Mouse (Mus musculus) mouse embryonic stem cell (cell line): ENCODE results near the gene Mfap3l.

Experiments
- in situ Hi-C, 2 experiments: fragments of 300-500 bp; cut with MboI; formaldehyde crosslinking; loops; 1 replicate in 1 of 2; 3 replicates in 1 of 2; pipeline ENCODE4 v1.14.3; 2019 to 2020; ENCODE audit warnings: low sequenced_read_pairs in 2 of 2, low pct_unique_long_range_greater_than_20kb in 1 of 2, mixed read lengths in 1 of 2; ENCODE audit not compliant: unreplicated experiment in 1 of 2

The Mfap3l gene

DNA sequence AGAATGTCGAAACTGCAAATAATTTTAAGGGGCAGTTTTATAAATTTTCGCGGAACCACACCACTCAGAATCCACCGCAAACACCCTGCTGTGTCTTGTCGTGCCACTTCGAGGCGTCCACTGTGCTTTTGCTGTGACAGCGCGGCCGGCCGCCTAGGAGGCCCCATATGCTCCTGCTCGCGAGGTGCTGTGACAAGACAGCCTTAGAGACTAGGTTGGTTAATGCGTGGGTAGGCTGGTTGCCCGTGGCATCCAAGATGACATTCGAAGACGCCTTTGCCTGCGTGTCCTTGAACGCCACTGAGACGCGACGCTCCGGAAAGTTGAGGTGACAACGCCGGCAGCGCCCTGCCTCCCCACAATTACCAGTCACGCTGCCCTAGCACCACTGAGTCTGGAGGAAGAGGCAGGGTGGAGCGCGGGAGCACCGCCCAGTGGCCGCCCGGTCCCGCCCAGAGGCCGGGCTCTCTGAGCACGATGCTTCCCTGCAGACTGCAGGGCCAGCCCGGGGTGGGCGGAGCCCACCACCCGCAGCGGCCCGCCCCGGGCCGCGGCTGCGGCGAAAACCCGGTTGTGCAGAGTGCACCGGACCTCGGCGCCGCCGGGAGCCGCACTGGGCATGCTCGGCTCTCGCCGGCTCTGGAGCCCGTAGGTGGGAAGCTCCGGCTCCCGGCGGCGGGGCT, at the start of gene Mfap3l:
Gene Mfap3l, plus strand, starts transcription at position 578 of the 683 bp plus-strand sequence.
- in situ Hi-C loops = loop anchor here in 1 of 2 experiments (5.0 kb wide), 1 partner anchor 235 kb away; no protein-coding TSS in a partner anchor

- in situ Hi-C loops = no loop called here
These were observed 49.3 kb upstream of the Mfap3l start for GRCm38 (mm10) chr8:60583369-60583768.

DNA sequence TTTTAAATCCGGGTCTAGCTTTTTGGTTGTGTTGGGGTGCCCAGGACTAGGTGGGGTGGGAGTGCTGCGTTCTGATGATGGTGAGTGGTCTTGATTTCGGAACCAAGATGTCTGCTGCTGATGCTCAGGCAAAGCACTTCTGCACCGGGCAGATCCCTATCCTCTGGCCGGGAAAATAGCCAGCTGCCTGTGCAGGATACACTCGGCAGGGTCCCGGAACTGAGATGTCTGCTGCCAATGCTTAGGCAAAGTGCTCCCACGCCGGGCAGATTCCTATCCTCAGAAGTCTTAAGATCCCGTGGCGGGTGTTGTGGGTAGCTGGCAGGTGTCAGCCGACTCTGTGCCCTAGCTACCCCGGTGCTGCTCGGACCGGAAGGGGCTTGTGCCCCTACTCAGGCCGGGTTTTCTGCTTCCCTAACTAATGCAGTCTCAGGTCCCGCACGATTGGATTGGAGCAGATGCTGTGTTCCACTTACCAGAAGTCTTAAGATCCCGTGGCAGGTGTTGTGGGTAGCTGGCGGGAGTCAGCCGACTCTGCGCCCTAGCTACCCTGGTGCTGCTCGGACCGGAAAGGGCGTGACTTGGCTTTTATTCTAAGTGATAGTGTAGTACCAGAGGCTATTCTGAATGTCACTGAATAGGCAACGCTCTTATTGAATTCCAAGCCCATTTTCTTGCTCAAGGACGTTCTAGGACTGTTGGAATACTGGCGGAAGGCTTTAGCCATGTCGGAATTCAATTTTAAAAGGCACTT, 41.1 kb upstream of the Mfap3l start:
- in situ Hi-C loops = loop anchor here (10.0 kb wide), 1 partner anchor 87 kb away; the partner anchor contains the start of genes Aadat (in 2 of the 2) and Gm10283 (in 2 of the 2)

GRCm38 (mm10) chr8:60594761-60595160, 37.9 kb upstream of the Mfap3l start:
- in situ Hi-C loops = loop anchor here (10.0 kb wide), 1 partner anchor 90 kb away; the partner anchor contains the start of genes Aadat (in 2 of the 2) and Gm10283 (in 2 of the 2)

GRCm38 (mm10) chr8:60611580-60612111, 21.0 kb upstream of the Mfap3l start:
- in situ Hi-C loops = loop anchor here in 1 of 2 experiments (10.0 kb wide), 1 partner anchor 253 kb away; no protein-coding TSS in a partner anchor

DNA sequence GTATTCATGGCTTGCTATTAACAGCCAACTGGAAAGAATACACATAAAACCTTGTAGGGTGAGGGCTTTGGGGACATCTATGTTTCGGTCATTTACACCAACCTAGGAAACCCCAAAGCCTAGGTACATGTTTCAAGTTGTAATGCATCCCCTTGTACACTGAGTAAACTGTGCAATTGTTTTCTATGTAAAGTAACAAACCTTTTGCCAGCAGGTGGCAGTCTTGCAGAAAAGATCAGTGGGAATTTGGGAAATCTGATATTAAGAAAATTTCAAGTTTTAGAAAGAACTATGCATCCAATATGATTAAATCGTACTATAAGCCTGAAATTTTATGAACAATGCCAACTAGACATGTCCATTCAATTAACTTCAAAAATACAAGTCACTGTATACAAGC, 15.7 kb upstream of the Mfap3l start:
- in situ Hi-C loops = loop anchor here in 1 of 2 experiments (10.0 kb wide), 1 partner anchor 248 kb away; no protein-coding TSS in a partner anchor

- in situ Hi-C loops = no loop called here
These were observed 11.1 kb upstream of the Mfap3l start for GRCm38 (mm10) chr8:60621561-60621960.

- in situ Hi-C loops = no loop called here
These were observed 10.6 kb upstream of the Mfap3l start for GRCm38 (mm10) chr8:60622056-60622455.

DNA sequence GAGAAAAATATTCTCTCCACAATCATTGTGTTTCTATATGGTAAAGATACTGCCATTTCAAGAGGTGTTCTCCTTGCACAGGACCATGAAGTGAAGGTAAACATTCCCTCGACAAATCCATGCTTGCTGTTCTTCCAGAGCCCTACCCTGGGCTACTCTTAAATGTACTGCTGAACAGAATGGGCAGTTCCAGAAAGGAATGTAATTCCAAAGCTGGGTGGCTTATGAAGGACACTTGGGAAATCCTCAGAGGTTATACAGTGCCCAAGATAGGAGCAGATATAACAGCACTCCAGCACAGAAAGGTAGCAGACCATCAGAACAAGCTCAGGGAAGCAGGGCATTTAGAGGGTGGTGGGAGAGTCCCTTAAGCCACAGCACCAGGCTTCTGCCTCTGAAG, 9.2 kb upstream of the Mfap3l start:
- in situ Hi-C loops = no loop called here

DNA sequence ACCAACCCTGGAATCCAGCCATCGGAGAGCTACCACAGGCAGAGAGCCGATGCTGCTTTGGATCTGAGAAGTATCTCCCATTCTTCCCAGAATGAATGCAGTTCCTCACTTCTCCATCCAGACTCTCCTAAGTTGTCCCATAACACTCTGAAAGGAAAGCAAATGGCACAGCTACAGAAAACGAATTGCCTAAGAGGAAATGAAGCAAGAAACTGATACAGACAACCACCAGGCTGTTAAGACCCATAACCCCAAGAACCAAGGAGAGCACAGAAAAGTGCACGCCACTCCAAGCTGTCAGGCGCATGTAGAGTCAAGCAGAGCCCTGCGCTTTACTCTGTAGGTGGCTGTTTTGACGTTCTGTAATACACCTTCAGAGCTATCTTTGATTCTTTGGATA, 7.9 kb upstream of the Mfap3l start:
- in situ Hi-C loops = no loop called here

DNA sequence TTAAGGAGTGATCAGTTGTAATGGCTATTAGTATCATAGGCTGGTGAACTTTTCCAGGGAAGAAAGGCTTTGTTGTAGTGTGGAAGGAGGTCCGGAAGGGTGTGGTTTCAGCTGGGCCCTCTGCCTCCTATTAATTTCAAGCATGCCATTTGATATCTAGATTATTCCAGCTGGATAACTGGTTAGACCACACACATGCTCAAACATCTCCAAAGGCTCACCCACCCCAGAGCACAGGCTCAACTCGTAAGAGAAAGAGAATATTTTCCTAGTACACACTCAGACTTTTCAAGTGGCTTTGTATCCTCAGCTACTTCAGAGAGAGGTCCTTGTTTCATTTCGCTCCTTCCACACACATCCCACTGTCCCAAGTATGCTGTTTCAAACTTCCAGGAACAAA, 4.7 kb upstream of the Mfap3l start:
- in situ Hi-C loops = no loop called here

GRCm38 (mm10) chr8:60629059-60629458, 3.6 kb upstream of the Mfap3l start:
- in situ Hi-C loops = no loop called here

DNA sequence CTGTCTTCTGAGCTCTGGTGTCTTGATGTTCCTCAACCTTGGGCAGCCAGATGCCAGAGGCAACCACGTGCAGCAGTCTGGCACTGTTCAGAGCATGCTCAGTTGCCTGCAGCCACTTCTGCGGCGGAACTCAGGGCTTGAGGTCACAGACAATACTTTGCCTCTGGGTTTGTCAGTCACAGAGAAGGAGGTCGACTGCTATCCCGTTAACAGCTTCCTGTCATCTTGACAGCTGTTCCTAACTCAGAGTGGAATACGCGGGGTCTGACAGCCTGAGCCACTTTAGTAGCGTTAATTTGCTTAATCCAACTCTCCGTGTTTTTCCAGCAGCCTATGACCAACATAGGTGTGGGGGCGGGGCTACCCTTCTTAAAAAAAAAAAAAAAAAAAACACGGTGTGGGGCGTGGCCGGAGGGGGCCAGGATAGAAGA, 1.1 kb upstream of the Mfap3l start:
- in situ Hi-C loops = loop anchor here in 1 of 2 experiments (5.0 kb wide), 1 partner anchor 236 kb away; no protein-coding TSS in a partner anchor

DNA sequence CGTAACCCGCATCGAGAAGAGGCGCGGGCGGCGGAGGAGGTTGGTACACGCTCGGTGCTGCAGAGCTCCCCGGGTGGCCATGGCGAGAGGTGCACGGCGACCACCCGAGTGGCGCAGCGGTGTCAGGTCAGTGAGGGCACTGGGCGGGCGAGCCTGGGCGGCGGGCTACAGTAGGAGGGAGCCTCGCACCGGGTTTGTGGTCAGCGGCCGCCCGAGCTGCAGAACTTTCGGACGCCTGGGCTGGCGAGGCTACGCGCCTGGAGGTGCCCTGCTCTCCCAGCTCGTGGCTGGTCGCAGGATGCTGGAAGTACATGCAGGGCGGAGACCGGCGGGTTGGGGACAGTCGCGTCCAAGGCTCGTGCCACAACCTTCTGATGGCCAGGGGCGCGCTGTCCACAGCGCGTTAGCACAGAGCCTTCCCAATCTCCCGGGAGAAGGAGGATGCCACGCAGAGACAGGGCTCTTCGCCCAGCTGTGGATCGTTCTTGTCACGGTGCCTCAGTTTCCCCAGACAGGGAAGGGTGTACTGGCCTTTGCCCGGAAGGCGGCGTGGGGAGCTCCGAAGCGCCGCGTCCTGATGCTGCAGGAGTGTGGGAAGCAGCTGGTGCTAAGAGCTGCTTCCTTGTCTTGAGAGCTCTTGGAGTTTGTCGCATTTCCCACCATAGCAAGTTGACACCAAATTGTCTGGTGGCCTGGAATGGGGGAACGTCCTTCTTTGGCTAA, 467 bp downstream of the Mfap3l start:
- in situ Hi-C loops = loop anchor here in 1 of 2 experiments (5.0 kb wide), 1 partner anchor 234 kb away; no protein-coding TSS in a partner anchor

DNA sequence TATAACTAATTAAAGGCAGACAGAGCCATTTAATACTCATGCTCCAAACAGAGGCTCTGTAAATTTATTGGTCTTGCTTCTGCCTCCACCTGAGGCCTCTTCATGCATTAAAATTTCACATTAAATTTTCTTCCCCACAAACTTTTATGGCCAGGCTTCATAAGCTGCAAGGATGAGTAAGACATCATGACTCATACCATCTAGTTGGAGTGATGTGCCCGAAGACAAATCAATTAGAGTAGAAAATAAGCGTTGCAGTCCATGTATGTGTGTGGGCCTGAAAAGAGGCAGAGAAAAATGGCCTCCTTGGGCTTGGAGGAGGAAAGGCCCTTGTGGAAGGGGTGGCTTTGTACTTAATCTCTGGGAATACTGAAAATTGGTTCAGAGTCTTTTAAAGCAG, 2.3 kb downstream of the Mfap3l start:
- in situ Hi-C loops = loop anchor here in 1 of 2 experiments (5.0 kb wide), 1 partner anchor 232 kb away; no protein-coding TSS in a partner anchor

- in situ Hi-C loops = no loop called here
These were observed 3.2 kb downstream of the Mfap3l start for GRCm38 (mm10) chr8:60635846-60636245.

DNA sequence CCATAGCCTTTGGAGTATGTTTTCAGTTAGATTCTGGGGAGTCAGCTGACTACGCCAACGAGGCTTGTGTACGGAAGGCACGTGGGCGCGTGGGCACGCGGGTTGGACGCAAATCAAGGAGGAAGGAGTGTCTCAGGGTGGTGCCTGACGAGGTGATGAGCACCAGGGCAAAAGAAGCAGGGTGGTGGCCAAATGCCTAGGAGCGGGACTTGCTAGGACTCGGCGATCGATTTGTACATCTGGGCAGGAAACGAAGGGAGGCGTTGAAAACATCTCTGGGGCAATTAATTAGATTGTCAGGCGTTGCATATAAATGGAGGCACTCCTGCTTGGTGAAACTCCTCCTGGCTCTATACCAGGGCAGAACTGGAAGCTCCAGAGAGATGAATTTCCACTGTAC, 7.4 kb downstream of the Mfap3l start:
- in situ Hi-C loops = no loop called here

DNA sequence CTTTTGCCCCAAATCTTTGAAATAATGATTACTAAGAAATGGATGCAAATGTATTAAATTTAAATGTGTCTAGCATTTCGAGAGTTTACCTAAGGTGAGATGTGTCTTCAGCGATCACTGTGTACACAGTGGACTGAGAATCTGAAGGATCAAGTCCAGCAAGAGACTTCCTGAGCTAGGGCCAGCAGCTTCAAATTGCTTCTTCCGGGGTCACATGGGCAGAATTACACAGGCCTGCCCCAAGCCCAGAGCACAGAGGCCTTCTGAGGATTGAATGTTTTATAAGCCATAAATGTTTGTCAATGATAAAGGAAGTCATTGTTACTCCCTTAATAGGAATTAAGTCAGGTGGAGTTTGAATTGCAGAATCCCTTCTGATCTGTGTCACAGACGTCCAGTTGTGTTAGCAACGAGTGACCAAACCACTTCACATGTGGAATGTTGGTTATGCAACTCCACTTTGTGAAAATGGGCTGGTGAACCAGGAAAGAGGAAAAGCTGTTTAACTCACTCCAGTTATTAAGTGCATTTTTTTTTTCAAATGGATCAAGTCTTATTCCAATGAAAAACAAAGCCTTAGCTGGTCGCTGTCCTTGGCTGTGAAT, 10.9 kb downstream of the Mfap3l start:
- in situ Hi-C loops = no loop called here
